Mouse (Mus musculus) activated CD4-positive, CD25-positive, alpha-beta regulatory T cell, adult 4 months (primary cell): ENCODE results near the gene Cilp2. TPM values are rescaled to one million over a fixed set of nuclear protein-coding genes. Genes with fewer than 3 reads are reported as not detected.

ENCODE experiments used
- ATAC-seq: one replicate; pipeline ENCODE4 v1.8.0; 2017
- polyA plus RNA-seq, 2 experiments: library from polyadenylated mRNA; unstranded; fragments of 100-300 nt; shearing (Covaris generic); gene quantifications; one replicate each; pipeline ENCODE4 v1.2.1; 2017

Gene Cilp2
- polyA plus RNA-seq, 2 experiments from 2014 or later: not detected

GRCm38 (mm10) chr8:69901484-69902162 lies 14.1 kb upstream of the Cilp2 start:
- peak; percentile 60 for ATAC-seq

- ATAC-seq: peak; percentile 15
These were observed 13.5 kb upstream of the Cilp2 start for GRCm38 (mm10) chr8:69900895-69901451.

GRCm38 (mm10) chr8:69899876-69900275 lies 12.4 kb upstream of the Cilp2 start:
- no peak for ATAC-seq

- no peak for ATAC-seq
These were observed 10.4 kb upstream of the Cilp2 start for GRCm38 (mm10) chr8:69897857-69898256.

- no peak for ATAC-seq
These were observed 8.4 kb upstream of the Cilp2 start for GRCm38 (mm10) chr8:69895772-69896451.

- ATAC-seq: no peak
These were observed 7.4 kb upstream of the Cilp2 start for GRCm38 (mm10) chr8:69894836-69895332.

GRCm38 (mm10) chr8:69893863-69894262 lies 6.4 kb upstream of the Cilp2 start:
- no peak for ATAC-seq

- no peak for ATAC-seq
These were observed 3.3 kb upstream of the Cilp2 start for GRCm38 (mm10) chr8:69890813-69891241.

GRCm38 (mm10) chr8:69888902-69889301 lies 1.4 kb upstream of the Cilp2 start:
- ATAC-seq: no peak

- ATAC-seq: no peak
These were observed 868 bp upstream of the Cilp2 start for GRCm38 (mm10) chr8:69888244-69888866.

GRCm38 (mm10) chr8:69884141-69884540 lies 3.3 kb downstream of the Cilp2 start:
- ATAC-seq: no peak

- no peak for ATAC-seq
These were observed 4.5 kb downstream of the Cilp2 start for GRCm38 (mm10) chr8:69882833-69883600.

GRCm38 (mm10) chr8:69882021-69882756 lies 5.3 kb downstream of the Cilp2 start:
- no peak for ATAC-seq

GRCm38 (mm10) chr8:69881261-69881865 lies 6.1 kb downstream of the Cilp2 start:
- ATAC-seq: no peak

- no peak for ATAC-seq
These were observed 6.6 kb downstream of the Cilp2 start for GRCm38 (mm10) chr8:69880841-69881240.

GRCm38 (mm10) chr8:69879678-69880077 lies 7.8 kb downstream of the Cilp2 start:
- no peak for ATAC-seq

- ATAC-seq: no peak
These were observed 9.5 kb downstream of the Cilp2 start for GRCm38 (mm10) chr8:69877992-69878391.

GRCm38 (mm10) chr8:69877396-69877795 lies 10.1 kb downstream of the Cilp2 start:
- no peak for ATAC-seq

GRCm38 (mm10) chr8:69876967-69877366 lies 10.5 kb downstream of the Cilp2 start:
- ATAC-seq: no peak

- ATAC-seq: no peak
These were observed 11.4 kb downstream of the Cilp2 start for GRCm38 (mm10) chr8:69876097-69876496.

- no peak for ATAC-seq
These were observed 12.8 kb downstream of the Cilp2 start for GRCm38 (mm10) chr8:69874654-69875053.
